Mouse (Mus musculus) layer of hippocampus, adult 2 months (tissue): Measurements from ENCODE around the gene Cdc42. TPM values are rescaled to one million over a fixed set of nuclear protein-coding genes. Genes with fewer than 3 reads are reported as not detected.

Source experiments
- DNase-seq, 2 experiments: peaks; one replicate each; pipeline ENCODE4 v3.0.0; 2022; ENCODE audit warnings: low spot score in 2 of 2
- H3K27ac ChIP-seq: fragments of 200-600 bp; 2 replicates; pipeline ENCODE4 v1.8.1; 2022
- H3K4me3 ChIP-seq: fragments of 200-600 bp; 2 replicates; pipeline ENCODE4 v1.8.1; 2022; ENCODE audit warnings: mild to moderate bottlenecking
- CTCF ChIP-seq: fragments of 200-600 bp; conservative IDR thresholded peaks from 2 replicates; pipeline ENCODE4 v1.8.1; 2022; ENCODE audit warnings: antibody characterized with exemption, mild to moderate bottlenecking, moderate library complexity
- total RNA-seq, 2 experiments: library from RNA; stranded (reverse); gene quantifications; 2 replicates each; pipeline ENCODE4 v1.2.3; 2021

Gene Cdc42
- total RNA-seq, 2 experiments from 2014 or later: 300 to 303 TPM

GRCm38 (mm10) chr4:137336468-137336867 lies 21.1 kb downstream of the Cdc42 start:
- Histone ChIP-seq H3K4me3 (no peak overlapping the region), H3K27ac (no peak overlapping the region)
- no peak for TF ChIP-seq CTCF
- no peak for DNase-seq

GRCm38 (mm10) chr4:137332051-137332450 lies 25.5 kb downstream of the Cdc42 start:
- no peak for DNase-seq
- no peak for TF ChIP-seq CTCF
- no peak overlapping the region for H3K4me3 ChIP-seq
- H3K27ac ChIP-seq: no peak overlapping the region

GRCm38 (mm10) chr4:137326494-137326893 lies 31.0 kb downstream of the Cdc42 start:
- TF ChIP-seq CTCF: no peak
- no peak overlapping the region for H3K4me3 ChIP-seq

GRCm38 (mm10) chr4:137324926-137325325 lies 32.6 kb downstream of the Cdc42 start:
- no peak for TF ChIP-seq CTCF
- no peak for DNase-seq
- H3K4me3 ChIP-seq: no peak overlapping the region
- H3K27ac ChIP-seq: no peak overlapping the region

More at GRCm38 (mm10) chr4:137326494-137326893, 31.0 kb downstream of the Cdc42 start:
- DNase-seq: no peak
- no peak overlapping the region for H3K27ac ChIP-seq

- Histone ChIP-seq H3K27ac (no peak overlapping the region), H3K4me3 (no peak overlapping the region)
- DNase-seq: no peak
- TF ChIP-seq CTCF: peak; percentile 45
Measured at GRCm38 (mm10) chr4:137316027-137316770, 41.3 kb downstream of the Cdc42 start.

GRCm38 (mm10) chr4:137315061-137315460 lies 42.5 kb downstream of the Cdc42 start:
- no peak for TF ChIP-seq CTCF
- DNase-seq: no peak
- Histone ChIP-seq H3K27ac (no peak overlapping the region), H3K4me3 (no peak overlapping the region)

- Histone ChIP-seq H3K4me3 (no peak overlapping the region), H3K27ac (no peak overlapping the region)
- no peak for DNase-seq
- no peak for TF ChIP-seq CTCF
Measured at GRCm38 (mm10) chr4:137314561-137314960, 43.0 kb downstream of the Cdc42 start.

GRCm38 (mm10) chr4:137313511-137313910 lies 44.0 kb downstream of the Cdc42 start:
- peak; percentile 85 for TF ChIP-seq CTCF
- no peak for DNase-seq

GRCm38 (mm10) chr4:137308377-137308776 lies 49.1 kb downstream of the Cdc42 start:
- H3K27ac ChIP-seq: no peak overlapping the region
- H3K4me3 ChIP-seq: no peak overlapping the region
- TF ChIP-seq CTCF: peak; percentile 89
- DNase-seq: peak in 1 of 2 experiments; percentile 50

More at GRCm38 (mm10) chr4:137313511-137313910, 44.0 kb downstream of the Cdc42 start:
- H3K27ac ChIP-seq: no peak overlapping the region
- H3K4me3 ChIP-seq: no peak overlapping the region

- DNase-seq: no peak
- TF ChIP-seq CTCF: no peak
Measured at GRCm38 (mm10) chr4:137306991-137307706, 50.4 kb downstream of the Cdc42 start.

GRCm38 (mm10) chr4:137306577-137306888 lies 51.0 kb downstream of the Cdc42 start:
- no peak for TF ChIP-seq CTCF
- no peak for DNase-seq
- no peak overlapping the region for H3K4me3 ChIP-seq
- H3K27ac ChIP-seq: no peak overlapping the region

More at GRCm38 (mm10) chr4:137306991-137307706, 50.4 kb downstream of the Cdc42 start:
- Histone ChIP-seq H3K27ac (no peak overlapping the region), H3K4me3 (no peak overlapping the region)

- no peak for DNase-seq
Measured at GRCm38 (mm10) chr4:137305831-137306576, 51.5 kb downstream of the Cdc42 start.

GRCm38 (mm10) chr4:137305066-137305465 lies 52.5 kb downstream of the Cdc42 start:
- no peak for DNase-seq
- H3K4me3 ChIP-seq: no peak overlapping the region
- H3K27ac ChIP-seq: no peak overlapping the region
- no peak for TF ChIP-seq CTCF

More at GRCm38 (mm10) chr4:137305831-137306576, 51.5 kb downstream of the Cdc42 start:
- no peak overlapping the region for H3K4me3 ChIP-seq
- no peak for TF ChIP-seq CTCF
- H3K27ac ChIP-seq: peak overlapping the region; percentile 51
